Mouse (Mus musculus) heart, adult 2 months (tissue): ENCODE data around the gene 1700015F17Rik.

ENCODE experiments used
- CTCF ChIP-seq: fragments of 200-600 bp; IDR thresholded peaks from 2 replicates; pipeline ENCODE4 v1.8.1; 2022; ENCODE audit warnings: antibody characterized with exemption, mild to moderate bottlenecking, moderate library complexity
- EP300 ChIP-seq: fragments of 200-500 bp; IDR thresholded peaks from 2 replicates; pipeline ENCODE4 v1.6.1; 2011; ENCODE audit warnings: low read depth, low read length, control low read depth; ENCODE audit not compliant: insufficient read depth
- POLR2A ChIP-seq: fragments of 200-500 bp; IDR thresholded peaks from 2 replicates; pipeline ENCODE4 v1.6.1; 2011; ENCODE audit warnings: mild to moderate bottlenecking, low read depth, low read length, control low read depth; ENCODE audit not compliant: insufficient read depth

GRCm38 (mm10) chr5:5507701-5508225 lies 28.8 kb upstream of the 1700015F17Rik start:
- TF ChIP-seq POLR2A (no peak), CTCF (peak; percentile 75), EP300 (no peak)
